Mouse (Mus musculus) ES-Bruce4 (cell line): ENCODE measurements at regions not wholly inside any gene's neighbourhood (a gene's known extent, or its start where the extent isn't known, plus 50 kb on each side); places are given as distances from the start of the nearest gene placed in this dataset.

Source experiments
- H3K27ac ChIP-seq: 2 replicates; pipeline ENCODE4 v1.5.1; 2012; ENCODE audit warnings: low read length, inconsistent platforms; ENCODE audit not compliant: insufficient read depth
- H3K27me3 ChIP-seq: 2 replicates; pipeline ENCODE4 v1.6.1; 2012; ENCODE audit warnings: mild to moderate bottlenecking, low read length, inconsistent platforms; ENCODE audit not compliant: control insufficient read depth, poor library complexity, insufficient read depth, severe bottlenecking
- H3K36me3 ChIP-seq: 2 replicates; pipeline ENCODE4 v1.6.1; 2012; ENCODE audit warnings: inconsistent platforms, mild to moderate bottlenecking, low read length, moderate library complexity; ENCODE audit not compliant: control insufficient read depth, poor library complexity, insufficient read depth, severe bottlenecking
- H3K4me1 ChIP-seq: one replicate; pipeline ENCODE4 v1.8.1; 2011; ENCODE audit warnings: low read length; ENCODE audit not compliant: control insufficient read depth, insufficient read depth
- H3K4me3 ChIP-seq: 2 replicates; pipeline ENCODE4 v1.5.1; 2011; ENCODE audit warnings: low read depth, mild to moderate bottlenecking, low read length
- H3K9ac ChIP-seq: 2 replicates; pipeline ENCODE4 v1.6.1; 2012; ENCODE audit warnings: low read depth, mild to moderate bottlenecking, inconsistent platforms; ENCODE audit not compliant: poor library complexity, severe bottlenecking
- H3K9me3 ChIP-seq: replicated peaks from 2 replicates; pipeline ENCODE4 v1.6.1; 2012; ENCODE audit warnings: mild to moderate bottlenecking, low read length, inconsistent platforms; ENCODE audit not compliant: control insufficient read depth, poor library complexity, insufficient read depth, severe bottlenecking
- CTCF ChIP-seq: IDR thresholded peaks from one replicate; pipeline ENCODE4 v1.8.1; 2011; ENCODE audit warnings: low read depth, low read length
- EP300 ChIP-seq: IDR thresholded peaks from 2 replicates; pipeline ENCODE4 v1.6.1; 2011; ENCODE audit warnings: low read depth, low read length; ENCODE audit not compliant: insufficient read depth
- POLR2A ChIP-seq: IDR thresholded peaks from one replicate; pipeline ENCODE4 v1.8.1; 2011; ENCODE audit warnings: low read length; ENCODE audit not compliant: insufficient read depth

GRCm38 (mm10) chr5:12973701-12974100 lies 151.5 kb upstream of the Sema3a start:
- H3K36me3 ChIP-seq, result no peaks in the 10 kb centered on the region
- H3K4me1 ChIP-seq, result no peaks in the 10 kb centered on the region
- H3K27me3 ChIP-seq, result no peaks in the 10 kb centered on the region
- H3K9me3 ChIP-seq, result no peaks in the 10 kb centered on the region
- no peak overlapping the region for H3K9ac ChIP-seq
- no peak overlapping the region for H3K27ac ChIP-seq
- H3K4me3 ChIP-seq, result no peak overlapping the region
- TF ChIP-seq POLR2A (no peak), CTCF (no peak), EP300 (no peak)

GRCm38 (mm10) chr5:12976015-12976742 lies 149.0 kb upstream of the Sema3a start:
- H3K36me3 ChIP-seq, result no peaks in the 10 kb centered on the region
- H3K4me1 ChIP-seq, result no peaks in the 10 kb centered on the region
- no peak overlapping the region for H3K4me3 ChIP-seq
- no peak overlapping the region for H3K27ac ChIP-seq
- H3K9ac ChIP-seq, result no peak overlapping the region
- H3K9me3 ChIP-seq, result no peaks in the 10 kb centered on the region
- no peak for TF ChIP-seq EP300
- TF ChIP-seq CTCF, result no peak
- no peak for TF ChIP-seq POLR2A
- H3K27me3 ChIP-seq, result no peaks in the 10 kb centered on the region

- no peaks in the 10 kb centered on the region for H3K9me3 ChIP-seq
- H3K9ac ChIP-seq, result no peak overlapping the region
These were observed 147.3 kb upstream of the Sema3a start for GRCm38 (mm10) chr5:12977875-12978274.

GRCm38 (mm10) chr5:12993826-12994225 lies 131.4 kb upstream of the Sema3a start:
- Histone ChIP-seq H3K4me3 (no peak overlapping the region), H3K4me1 (no peaks in the 10 kb centered on the region), H3K9me3 (no peaks in the 10 kb centered on the region), H3K27me3 (no peaks in the 10 kb centered on the region), H3K27ac (no peak overlapping the region), H3K36me3 (no peaks in the 10 kb centered on the region), H3K9ac (no peak overlapping the region)
- no peak for TF ChIP-seq CTCF
- no peak for TF ChIP-seq EP300
- TF ChIP-seq POLR2A, result no peak

More at GRCm38 (mm10) chr5:12977875-12978274, 147.3 kb upstream of the Sema3a start:
- H3K4me1 ChIP-seq, result no peaks in the 10 kb centered on the region
- no peaks in the 10 kb centered on the region for H3K27me3 ChIP-seq
- TF ChIP-seq EP300 (no peak), POLR2A (no peak), CTCF (no peak)
- no peak overlapping the region for H3K4me3 ChIP-seq
- H3K36me3 ChIP-seq, result no peaks in the 10 kb centered on the region
- H3K27ac ChIP-seq, result no peak overlapping the region

GRCm38 (mm10) chr5:12997440-12997839 lies 127.8 kb upstream of the Sema3a start:
- no peak overlapping the region for H3K9ac ChIP-seq
- H3K9me3 ChIP-seq, result no peaks in the 10 kb centered on the region
- no peaks in the 10 kb centered on the region for H3K36me3 ChIP-seq
- no peak overlapping the region for H3K4me3 ChIP-seq
- no peaks in the 10 kb centered on the region for H3K4me1 ChIP-seq
- H3K27me3 ChIP-seq, result no peaks in the 10 kb centered on the region
- no peak for TF ChIP-seq EP300
- no peak for TF ChIP-seq POLR2A
- TF ChIP-seq CTCF, result no peak
- H3K27ac ChIP-seq, result no peak overlapping the region

- H3K27me3 ChIP-seq, result no peaks in the 10 kb centered on the region
- no peaks in the 10 kb centered on the region for H3K4me1 ChIP-seq
- H3K36me3 ChIP-seq, result no peaks in the 10 kb centered on the region
- H3K27ac ChIP-seq, result no peak overlapping the region
- TF ChIP-seq CTCF, result no peak
- TF ChIP-seq EP300, result no peak
- TF ChIP-seq POLR2A, result no peak
- H3K9me3 ChIP-seq, result no peaks in the 10 kb centered on the region
- H3K9ac ChIP-seq, result no peak overlapping the region
- H3K4me3 ChIP-seq, result no peak overlapping the region
These were observed 118.1 kb upstream of the Sema3a start for GRCm38 (mm10) chr5:13007132-13007531.

GRCm38 (mm10) chr5:13022270-13022669 lies 102.9 kb upstream of the Sema3a start:
- no peaks in the 10 kb centered on the region for H3K4me1 ChIP-seq
- H3K9ac ChIP-seq, result no peak overlapping the region
- H3K27ac ChIP-seq, result no peak overlapping the region
- TF ChIP-seq POLR2A, result no peak
- TF ChIP-seq CTCF, result no peak
- no peak for TF ChIP-seq EP300
- H3K36me3 ChIP-seq, result no peaks in the 10 kb centered on the region
- H3K27me3 ChIP-seq, result no peaks in the 10 kb centered on the region
- H3K9me3 ChIP-seq, result no peaks in the 10 kb centered on the region
- H3K4me3 ChIP-seq, result no peak overlapping the region
